25 mouse cellular contexts compared by ENCODE assay signal in genomic region chr5:149123795-149124194, GRCm38 (mm10).
DNase-seq lines count a peak whose midpoint lies in the region; ATAC-seq lines count a peak whose summit lies in the region.
"Had no signal": no experiment of that assay in that cellular context is flagged by ENCODE, and none has a peak within 500 bp of the region (broad histone marks: within the 10 kb centered on the region; RNA-seq: fewer than 3 reads in every experiment).

No protein-coding gene starts in this region.

- H3K9me3 ChIP-seq in neural tube, embryonic 11.5 days (ENCODE audit: control insufficient read depth, low read length): no peaks in the 10 kb centered on the region
- H3K9me3 ChIP-seq: embryonic facial prominence, embryonic 10.5 days; embryonic facial prominence, embryonic 12.5 days; forebrain, embryonic 13.5 days; G1E had no signal

- DNase-seq in gastrocnemius, postnatal 14 days: peak; percentile 1
- no peak for DNase-seq in gastrocnemius, postnatal 4 days (ENCODE audit: low spot score in 2 of 2)
- DNase-seq in neural tube, embryonic 11.5 days (ENCODE audit: low spot score): peak; percentile 6
- no peak for DNase-seq in neural tube, embryonic 10.5 days (ENCODE audit: extremely low spot score, low spot score)
- DNase-seq in thymus, postnatal 14 days: peak; percentile 66
- DNase-seq in thymus, adult 18-20 months: no peak
- peak; percentile 64 for DNase-seq in thymus, postnatal 4 days
- DNase-seq: adrenal gland, adult 8-10 months; adrenal gland, postnatal 14 days; adrenal gland, postnatal 36 days; B cell, adult 2 months; cerebellum, adult 11-12 months; cerebellum, adult 2 months; cerebellum, adult 9-10 months; cerebellum, postnatal 10 days; cerebellum, postnatal 25 days had no signal

- no peak overlapping the region for H3K27ac ChIP-seq in neural tube, embryonic 11.5 days (ENCODE audit: low read depth, low read length)
- H3K27ac ChIP-seq: embryonic facial prominence, embryonic 10.5 days; embryonic facial prominence, embryonic 12.5 days; forebrain, embryonic 13.5 days had no signal

- ATAC-seq in neural tube, embryonic 11.5 days (ENCODE audit: insufficient read depth, low FRiP score, low TSS enrichment): no peak
- ATAC-seq in megakaryocyte, adult 5-6 weeks (ENCODE audit: poor library complexity, severe bottlenecking): no peak
- ATAC-seq: activated CD4-positive, CD25-positive, alpha-beta regulatory T cell, adult 4 months; CD4-positive, CD25-positive, alpha-beta regulatory T cell, adult 4 months; forebrain, embryonic 13.5 days; Patski had no signal

- H3K9ac ChIP-seq in neural tube, embryonic 11.5 days (ENCODE audit: low read length): no peak overlapping the region
- H3K9ac ChIP-seq: embryonic facial prominence, embryonic 12.5 days; forebrain, embryonic 13.5 days had no signal

- WGBS in neural tube, embryonic 11.5 days: 92% methylated on average over 6 of the region's 6 CpGs

- H3K4me1 ChIP-seq in neural tube, embryonic 11.5 days (ENCODE audit: control insufficient read depth, insufficient read depth, low read length): no peaks in the 10 kb centered on the region
- H3K4me1 ChIP-seq: embryonic facial prominence, embryonic 12.5 days; forebrain, embryonic 13.5 days had no signal

- intact Hi-C loops in gastrocnemius, postnatal 14 days (cut with DNase I; ENCODE audit: low total_unique reads): no loop called here

- no peak overlapping the region for H3K4me2 ChIP-seq in neural tube, embryonic 11.5 days (ENCODE audit: low read depth)
- H3K4me2 ChIP-seq: embryonic facial prominence, embryonic 12.5 days; forebrain, embryonic 13.5 days had no signal

- no peak overlapping the region for H3K4me3 ChIP-seq in neural tube, embryonic 11.5 days (ENCODE audit: low read depth, low read length)
- H3K4me3 ChIP-seq: embryonic facial prominence, embryonic 10.5 days; embryonic facial prominence, embryonic 12.5 days; forebrain, embryonic 13.5 days had no signal

- H3K27me3 ChIP-seq in neural tube, embryonic 11.5 days (ENCODE audit: control insufficient read depth, insufficient read depth, low read length): no peaks in the 10 kb centered on the region
- H3K27me3 ChIP-seq: CH12.LX; embryonic facial prominence, embryonic 12.5 days; forebrain, embryonic 13.5 days; Patski had no signal

- H3K36me3 ChIP-seq in neural tube, embryonic 11.5 days (ENCODE audit: control insufficient read depth, insufficient read depth, low read length): no peaks in the 10 kb centered on the region
- H3K36me3 ChIP-seq: embryonic facial prominence, embryonic 10.5 days; embryonic facial prominence, embryonic 12.5 days; G1E had no signal

Comparison
In these comparisons a context has a peak if more than half of its experiments do, and no peak if none do; other contexts are left out.
1. DNase-seq: peak in gastrocnemius, postnatal 14 days (single experiment), neural tube, embryonic 11.5 days (single experiment), thymus, postnatal 14 days (single experiment) and thymus, postnatal 4 days (single experiment); none in gastrocnemius, postnatal 4 days (0 of 2), neural tube, embryonic 10.5 days (single experiment) and thymus, adult 18-20 months (0 of 2).